Mouse (Mus musculus): ENCODE measurements at regions not wholly inside any gene's neighbourhood (a gene's known extent, or its start where the extent isn't known, plus 50 kb on each side); places are given as distances from the start of the nearest gene placed in this dataset.

- WGBS: 38% methylated on average over 1 of the region's 1 CpGs
- Histone ChIP-seq H3K4me2 (replicated peaks) (no peak overlapping the region), H3K36me3 (no peaks in the 10 kb centered on the region), H3K27me3 (replicated peaks) (no peaks in the 10 kb centered on the region), H3K4me3 (no peak overlapping the region), H3K4me1 (no peaks in the 10 kb centered on the region), H3K9ac (no peak overlapping the region), H3K27ac (no peak overlapping the region), H3K9me3 (no peaks in the 10 kb centered on the region)
- no peak for ATAC-seq (ENCODE audit: low FRiP score, low read depth)
Observed at GRCm38 (mm10) chr16:63229135-63229534, 375.0 kb downstream of the Pros1 start.

GRCm38 (mm10) chr16:63229567-63229966 is 375.5 kb downstream of the Pros1 start:
- H3K27ac ChIP-seq: no peak overlapping the region
- WGBS: 77% methylated on average over 3 of the region's 3 CpGs
- no peak overlapping the region for H3K4me3 ChIP-seq
- ATAC-seq (ENCODE audit: low FRiP score, low read depth): no peak
- H3K27me3 ChIP-seq (replicated peaks): no peaks in the 10 kb centered on the region
- no peak overlapping the region for H3K9ac ChIP-seq
- H3K9me3 ChIP-seq: no peaks in the 10 kb centered on the region
- no peaks in the 10 kb centered on the region for H3K4me1 ChIP-seq
- H3K36me3 ChIP-seq: no peaks in the 10 kb centered on the region
- no peak overlapping the region for H3K4me2 ChIP-seq (replicated peaks)

- 21% methylated on average over 5 of the region's 5 CpGs for WGBS
Observed at GRCm38 (mm10) chr16:63270173-63270572, 416.1 kb downstream of the Pros1 start.

GRCm38 (mm10) chr16:63277556-63277955 is 423.4 kb downstream of the Pros1 start:
- Histone ChIP-seq H3K36me3 (no peaks in the 10 kb centered on the region), H3K4me2 (replicated peaks) (no peak overlapping the region), H3K27me3 (replicated peaks) (no peaks in the 10 kb centered on the region), H3K4me3 (no peak overlapping the region), H3K4me1 (no peaks in the 10 kb centered on the region), H3K9me3 (no peaks in the 10 kb centered on the region), H3K27ac (no peak overlapping the region), H3K9ac (no peak overlapping the region)
- ATAC-seq (ENCODE audit: low FRiP score, low read depth): no peak
- WGBS: 32% methylated on average over 1 of the region's 1 CpGs

More at GRCm38 (mm10) chr16:63270173-63270572, 416.1 kb downstream of the Pros1 start:
- H3K4me1 ChIP-seq: peaks cover 4% of the 10 kb centered on the region; the same call in 1 of the 2 replicates
- peak; percentile 79; the same call in 1 of the 2 replicates for ATAC-seq (ENCODE audit: low FRiP score, low read depth)
- no peak overlapping the region for H3K27ac ChIP-seq
- H3K9ac ChIP-seq: no peak overlapping the region
- H3K9me3 ChIP-seq: no peaks in the 10 kb centered on the region
- no peaks in the 10 kb centered on the region for H3K36me3 ChIP-seq
- H3K4me3 ChIP-seq: no peak overlapping the region
- H3K27me3 ChIP-seq (replicated peaks): no peaks in the 10 kb centered on the region
- H3K4me2 ChIP-seq (replicated peaks): no peak overlapping the region

GRCm38 (mm10) chr16:63278259-63278697 is 424.2 kb downstream of the Pros1 start:
- Histone ChIP-seq H3K4me1 (no peaks in the 10 kb centered on the region), H3K4me2 (replicated peaks) (no peak overlapping the region), H3K9me3 (no peaks in the 10 kb centered on the region), H3K9ac (no peak overlapping the region), H3K27me3 (replicated peaks) (no peaks in the 10 kb centered on the region), H3K36me3 (no peaks in the 10 kb centered on the region), H3K4me3 (no peak overlapping the region), H3K27ac (no peak overlapping the region)
- ATAC-seq (ENCODE audit: low FRiP score, low read depth): peak; percentile 63
- WGBS: 46% methylated on average over 2 of the region's 2 CpGs

- no peaks in the 10 kb centered on the region for H3K9me3 ChIP-seq
- H3K27me3 ChIP-seq (replicated peaks): no peaks in the 10 kb centered on the region
- H3K36me3 ChIP-seq: no peaks in the 10 kb centered on the region
- H3K4me2 ChIP-seq (replicated peaks): no peak overlapping the region
- 87% methylated on average over 7 of the region's 7 CpGs for WGBS
- no peak overlapping the region for H3K9ac ChIP-seq
- H3K4me3 ChIP-seq: no peak overlapping the region
- H3K4me1 ChIP-seq: no peaks in the 10 kb centered on the region
- H3K27ac ChIP-seq: no peak overlapping the region
- ATAC-seq (ENCODE audit: low FRiP score, low read depth): no peak
Observed at GRCm38 (mm10) chr16:63287655-63288054, 433.5 kb downstream of the Pros1 start.

GRCm38 (mm10) chr16:63311676-63312075 is 457.6 kb downstream of the Pros1 start:
- Histone ChIP-seq H3K9ac (no peak overlapping the region), H3K27me3 (replicated peaks) (no peaks in the 10 kb centered on the region), H3K9me3 (no peaks in the 10 kb centered on the region), H3K27ac (no peak overlapping the region), H3K36me3 (no peaks in the 10 kb centered on the region), H3K4me1 (no peaks in the 10 kb centered on the region), H3K4me3 (no peak overlapping the region), H3K4me2 (replicated peaks) (no peak overlapping the region)
- no peak for ATAC-seq (ENCODE audit: low FRiP score, low read depth)
- WGBS: 89% methylated on average over 1 of the region's 1 CpGs

- no peak for ATAC-seq (ENCODE audit: low FRiP score, low read depth)
- no peaks in the 10 kb centered on the region for H3K36me3 ChIP-seq
- H3K27me3 ChIP-seq (replicated peaks): no peaks in the 10 kb centered on the region
- H3K4me1 ChIP-seq: no peaks in the 10 kb centered on the region
- H3K4me2 ChIP-seq (replicated peaks): no peak overlapping the region
- H3K9ac ChIP-seq: no peak overlapping the region
- no peak overlapping the region for H3K27ac ChIP-seq
- H3K4me3 ChIP-seq: no peak overlapping the region
- H3K9me3 ChIP-seq: no peaks in the 10 kb centered on the region
- WGBS: 90% methylated on average over 1 of the region's 1 CpGs
Observed at GRCm38 (mm10) chr16:63313544-63313943, 459.4 kb downstream of the Pros1 start.

- Histone ChIP-seq H3K4me1 (no peaks in the 10 kb centered on the region), H3K36me3 (no peaks in the 10 kb centered on the region), H3K9ac (no peak overlapping the region), H3K27me3 (replicated peaks) (no peaks in the 10 kb centered on the region), H3K4me2 (replicated peaks) (no peak overlapping the region), H3K4me3 (no peak overlapping the region), H3K27ac (no peak overlapping the region), H3K9me3 (no peaks in the 10 kb centered on the region)
- 44% methylated on average over 5 of the region's 5 CpGs for WGBS
- 0 out of 2 replicates have a peak, but pooled peaks have one; percentile 37 for ATAC-seq (ENCODE audit: low FRiP score, low read depth)
Observed at GRCm38 (mm10) chr16:63319602-63320001, 465.5 kb downstream of the Pros1 start.

GRCm38 (mm10) chr16:63351511-63352125 is 497.5 kb downstream of the Pros1 start:
- no peaks in the 10 kb centered on the region for H3K9me3 ChIP-seq
- no peak overlapping the region for H3K4me3 ChIP-seq
- H3K4me1 ChIP-seq: no peaks in the 10 kb centered on the region

GRCm38 (mm10) chr16:63369868-63370267 is 494.1 kb downstream of the Epha3 start:
- WGBS: 88% methylated on average over 5 of the region's 5 CpGs
- no peak overlapping the region for H3K4me3 ChIP-seq
- no peaks in the 10 kb centered on the region for H3K36me3 ChIP-seq
- no peaks in the 10 kb centered on the region for H3K9me3 ChIP-seq
- no peak overlapping the region for H3K27ac ChIP-seq
- no peaks in the 10 kb centered on the region for H3K27me3 ChIP-seq (replicated peaks)
- no peak overlapping the region for H3K9ac ChIP-seq
- no peak for ATAC-seq (ENCODE audit: low FRiP score, low read depth)
- no peak overlapping the region for H3K4me2 ChIP-seq (replicated peaks)
- no peaks in the 10 kb centered on the region for H3K4me1 ChIP-seq

More at GRCm38 (mm10) chr16:63351511-63352125, 497.5 kb downstream of the Pros1 start:
- no peak overlapping the region for H3K9ac ChIP-seq
- 63% methylated on average over 6 of the region's 6 CpGs for WGBS
- H3K27ac ChIP-seq: no peak overlapping the region
- 0 out of 2 replicates have a peak, but pooled peaks have one; percentile 21 for ATAC-seq (ENCODE audit: low FRiP score, low read depth)
- H3K27me3 ChIP-seq (replicated peaks): no peaks in the 10 kb centered on the region
- no peak overlapping the region for H3K4me2 ChIP-seq (replicated peaks)
- H3K36me3 ChIP-seq: no peaks in the 10 kb centered on the region

- no peaks in the 10 kb centered on the region for H3K36me3 ChIP-seq
- no peak overlapping the region for H3K9ac ChIP-seq
- 60% methylated on average over 5 of the region's 5 CpGs for WGBS
- no peak overlapping the region for H3K4me3 ChIP-seq
- no peaks in the 10 kb centered on the region for H3K9me3 ChIP-seq
- no peak overlapping the region for H3K27ac ChIP-seq
- ATAC-seq (ENCODE audit: low FRiP score, low read depth): no peak
- no peaks in the 10 kb centered on the region for H3K27me3 ChIP-seq (replicated peaks)
- H3K4me1 ChIP-seq: no peaks in the 10 kb centered on the region
- no peak overlapping the region for H3K4me2 ChIP-seq (replicated peaks)
Observed at GRCm38 (mm10) chr16:63371275-63371674, 492.7 kb downstream of the Epha3 start.

- Histone ChIP-seq H3K4me2 (replicated peaks) (no peak overlapping the region), H3K27me3 (replicated peaks) (no peaks in the 10 kb centered on the region), H3K4me1 (no peaks in the 10 kb centered on the region), H3K27ac (no peak overlapping the region), H3K4me3 (no peak overlapping the region), H3K9me3 (no peaks in the 10 kb centered on the region), H3K9ac (no peak overlapping the region), H3K36me3 (no peaks in the 10 kb centered on the region)
- WGBS: 73% methylated on average over 1 of the region's 1 CpGs
- ATAC-seq (ENCODE audit: low FRiP score, low read depth): no peak
Observed at GRCm38 (mm10) chr16:63404976-63405375, 459.0 kb downstream of the Epha3 start.
